Mouse (Mus musculus) fibroblast of lung, adult 2 months (primary cell): ENCODE measurements around the gene Ccdc7b.
"Not testable (repeated sequence)": the region's sequence is repeated elsewhere in the genome, so short reads cannot be mapped to it uniquely, and the experiment has no call there.

Source experiments
- DNase-seq: peaks from one replicate; pipeline ENCODE4 v3.0.0-alpha.2; 2011; ENCODE audit warnings: low read depth

The Ccdc7b gene

GRCm38 (mm10) chr8:129066834-129067233 is at the start of gene Ccdc7b:
Ccdc7b (plus strand) TSS chr8:129067134.
- not testable (repeated sequence) for DNase-seq

GRCm38 (mm10) chr8:129065417-129065816 is 1.5 kb upstream of the Ccdc7b start, which contains the start of gene Ccdc7a:
Ccdc7a (minus strand) TSS chr8:129065517.
- not testable (repeated sequence) for DNase-seq

GRCm38 (mm10) chr8:129115761-129116160 is 48.8 kb downstream of the Ccdc7b start:
- not testable (repeated sequence) for DNase-seq

- DNase-seq, result no peak
These were observed 64.6 kb downstream of the Ccdc7b start, which contains the start of gene Gm10999 for GRCm38 (mm10) chr8:129131561-129131960. Gm10999 (minus strand) TSS chr8:129131661.

GRCm38 (mm10) chr8:129133475-129133874 is 66.5 kb downstream of the Ccdc7b start:
- no peak for DNase-seq
